Mouse (Mus musculus): ENCODE measurements around the gene Syce1l.

DNA sequence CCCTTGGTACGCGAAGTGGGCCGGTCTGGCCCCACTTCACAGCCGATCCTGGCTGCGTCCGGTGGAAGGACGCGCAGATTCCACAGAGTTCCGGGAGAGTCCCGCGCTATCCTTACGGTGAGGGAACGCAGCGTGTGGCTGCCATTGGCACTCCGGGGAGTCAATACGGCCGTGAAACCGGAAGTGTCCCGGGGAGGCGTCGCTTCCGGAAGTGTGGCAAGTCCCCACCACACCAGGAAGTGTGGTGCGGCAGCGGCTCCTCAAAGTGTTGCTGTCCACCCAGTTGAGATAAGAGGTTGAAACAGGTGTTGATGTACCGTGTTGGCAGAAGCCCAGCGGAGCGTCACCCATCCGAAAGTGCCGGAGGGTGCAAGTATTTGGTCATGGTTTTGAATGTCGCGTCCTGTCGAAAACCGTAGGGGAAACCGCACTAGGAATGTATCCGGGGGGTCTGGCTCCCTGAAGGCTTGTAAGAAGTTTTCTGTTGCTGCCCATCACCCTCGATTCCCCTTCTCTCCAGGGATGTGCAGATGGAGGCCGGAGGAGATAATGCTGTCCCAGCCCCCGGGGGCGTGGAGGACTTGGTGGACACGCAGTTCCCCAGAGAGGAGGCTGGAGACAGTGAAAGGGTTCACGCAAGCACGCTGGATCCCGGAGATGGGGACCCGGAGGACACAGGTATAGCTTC lies 7.3 kb upstream of the Syce1l start:
- peak; percentile 81 for TF ChIP-seq POLR2A (IDR thresholded peaks at IDR 0.05; ENCODE audit: extremely low read depth, insufficient read depth, low read length)
- no peak for TF ChIP-seq CTCF (IDR thresholded peaks at IDR 0.05; ENCODE audit: extremely low read depth, insufficient read depth, low read length)

Data from cortical plate, adult 2 months (tissue).